Mouse (Mus musculus) MEL (cell line): ENCODE measurements around the gene Sv2a.

Experiments
- EP300 ChIP-seq, 2 experiments: IDR thresholded peaks; 2 replicates each; pipeline ENCODE4 v1.6.1; 2011; ENCODE audit warnings: improper control_type of control experiment in 2 of 2, low read length in 2 of 2, low read depth in 1 of 2, mild to moderate bottlenecking in 1 of 2
- HCFC1 ChIP-seq: IDR thresholded peaks from 2 replicates; pipeline ENCODE4 v1.6.1; 2012; ENCODE audit warnings: low read depth, mild to moderate bottlenecking, inconsistent platforms, low read length, improper control_type of control experiment, moderate library complexity
- JUND ChIP-seq: IDR thresholded peaks from 2 replicates; pipeline ENCODE4 v1.6.1; 2011; ENCODE audit warnings: low read depth, mild to moderate bottlenecking, improper control_type of control experiment, low read length
- MAFK ChIP-seq: IDR thresholded peaks from 2 replicates; pipeline ENCODE4 v1.6.1; 2011; ENCODE audit warnings: low read depth, mild to moderate bottlenecking, low read length, improper control_type of control experiment, borderline replicate concordance
- MAZ ChIP-seq: IDR thresholded peaks from 2 replicates; pipeline ENCODE4 v1.6.1; 2012; ENCODE audit warnings: low read depth, mild to moderate bottlenecking, inconsistent platforms, low read length, improper control_type of control experiment
- MEF2A ChIP-seq: IDR thresholded peaks from 2 replicates; pipeline ENCODE4 v1.6.1; 2014; ENCODE audit warnings: low read depth, mild to moderate bottlenecking, inconsistent platforms, low read length, improper control_type of control experiment; ENCODE audit not compliant: poor library complexity, insufficient replicate concordance, severe bottlenecking; ENCODE audit errors: extremely low read depth
- MYB ChIP-seq: IDR thresholded peaks from 2 replicates; pipeline ENCODE4 v1.6.1; 2011; ENCODE audit warnings: mild to moderate bottlenecking, low read depth, low read length, improper control_type of control experiment
- POLR2A ChIP-seq, 2 experiments: IDR thresholded peaks; 2 replicates each; pipeline ENCODE4 v1.6.1; 2011 to 2012; ENCODE audit warnings: low read length in 2 of 2, mild to moderate bottlenecking in 2 of 2, control low read depth in 1 of 2, improper control_type of control experiment in 1 of 2, low read depth in 1 of 2, moderate library complexity in 1 of 2; ENCODE audit not compliant: control insufficient read depth in 1 of 2, insufficient read depth in 1 of 2, poor library complexity in 1 of 2
- POLR2AphosphoS2 ChIP-seq: IDR thresholded peaks from 2 replicates; pipeline ENCODE4 v1.6.1; 2011; ENCODE audit warnings: low read length, improper control_type of control experiment
- POLR2AphosphoS5 ChIP-seq: IDR thresholded peaks from 2 replicates; pipeline ENCODE4 v1.6.1; 2012; ENCODE audit warnings: low read depth, borderline replicate concordance, mild to moderate bottlenecking, inconsistent platforms, low read length, moderate library complexity, mixed read lengths
- ZC3H11A ChIP-seq: IDR thresholded peaks from 2 replicates; pipeline ENCODE4 v1.6.1; 2012; ENCODE audit warnings: low read depth, mild to moderate bottlenecking, inconsistent platforms, low read length, improper control_type of control experiment

DNA sequence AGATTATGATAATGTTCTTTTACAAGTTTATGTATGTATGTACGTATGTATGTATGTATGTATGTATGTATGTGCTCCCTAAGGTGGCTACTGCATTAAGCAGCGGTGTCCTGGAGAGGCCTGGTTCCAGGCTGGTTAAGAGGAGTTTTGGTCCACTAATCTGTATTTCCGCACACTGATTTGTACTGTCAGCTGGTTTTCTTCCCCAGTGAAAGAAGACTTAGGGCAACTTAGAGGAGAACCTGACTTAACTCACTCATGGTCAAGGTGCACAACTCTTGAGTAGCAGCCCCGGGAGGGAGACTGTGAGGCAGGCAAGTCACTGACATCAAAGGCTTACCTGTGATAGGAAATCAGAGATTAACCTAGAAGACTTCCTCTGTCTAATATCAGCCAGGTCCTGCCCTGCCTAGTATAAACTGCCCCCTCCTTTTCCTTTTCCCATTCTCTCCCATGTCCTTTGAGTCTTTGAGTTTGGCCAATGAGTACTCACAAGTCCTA, 55.9 kb downstream of the Sv2a start:
- TF ChIP-seq HCFC1 (no peak), MAFK (no peak), POLR2AphosphoS5 (no peak), ZC3H11A (no peak), MAZ (no peak), JUND (no peak), MYB (no peak), POLR2A (IDR thresholded peaks at IDR 0.05; ENCODE audit: control insufficient read depth in 1 of 2, insufficient read depth in 1 of 2, low read depth in 1 of 2, low read length in 2 of 2, poor library complexity in 1 of 2) (no peak), MEF2A (no peak), EP300 (IDR thresholded peaks at IDR 0.05; ENCODE audit: low read depth in 1 of 2, low read length in 2 of 2) (no peak), POLR2AphosphoS2 (no peak)
